Mouse (Mus musculus): ENCODE results near the gene Pprc1. TPM values are rescaled to one million over a fixed set of nuclear protein-coding genes. Genes with fewer than 3 reads are reported as not detected.

Gene Pprc1
- polyA plus RNA-seq, 1 experiment = 51.5 TPM

DNA sequence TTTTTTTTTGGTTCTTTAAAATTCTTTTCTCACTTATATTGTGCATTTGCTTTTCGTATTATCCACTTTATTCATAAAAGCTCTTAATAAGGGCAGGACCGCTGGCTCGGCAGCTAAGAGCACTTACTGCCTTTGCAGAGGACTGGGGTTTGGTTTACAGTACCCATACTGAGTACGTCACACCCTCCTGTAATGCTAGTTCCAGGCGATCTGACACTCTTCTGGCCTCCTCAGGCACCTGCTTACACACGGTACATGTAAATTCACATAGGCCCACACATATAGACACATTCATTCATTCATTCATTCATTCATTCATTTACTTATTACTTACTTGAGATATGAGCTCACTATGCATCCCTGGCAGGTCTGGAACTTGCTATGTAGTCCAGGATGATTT, 76.2 kb downstream of the Pprc1 start:
- TF ChIP-seq CTCF (IDR thresholded peaks at IDR 0.05; ENCODE audit: control insufficient read depth, insufficient read depth, low read length) (no peak), POLR2A (IDR thresholded peaks at IDR 0.05; ENCODE audit: borderline replicate concordance, control insufficient read depth, low read depth, low read length) (no peak)
- WGBS = 82% methylated on average over 6 of the region's 6 CpGs
- H3K27ac ChIP-seq (ENCODE audit: control insufficient read depth, insufficient read depth, low read depth, low read length, poor library complexity) = no peak overlapping the region
- no peak overlapping the region for H3K4me3 ChIP-seq (replicated peaks; ENCODE audit: control insufficient read depth, low read depth, low read length)
- H3K4me1 ChIP-seq (ENCODE audit: control insufficient read depth, insufficient read depth, low read length) = no peaks in the 10 kb centered on the region

Other genes with a start within 250 kb of the Pprc1 start
- gene Kcnip2, start 228.8 kb upstream of the Pprc1 start, polyA plus RNA-seq (2011; ENCODE audit: insufficient read depth, insufficient read length, low replicate concordance, missing spikeins) = 0.72 TPM in 1 of 2 replicates, not detected in the other
- gene Armh3, start 46.4 kb upstream of the Pprc1 start, polyA plus RNA-seq (2011; ENCODE audit: insufficient read depth, insufficient read length, low replicate concordance, missing spikeins) = 2.8 and 5.3 TPM in 2 replicates
- 1.2 and 1.9 TPM in 2 replicates for gene Hps6, start 41.4 kb upstream of the Pprc1 start, polyA plus RNA-seq (2011; ENCODE audit: insufficient read depth, insufficient read length, low replicate concordance, missing spikeins)
- 177 and 217 TPM in 2 replicates for gene Ldb1, start 328 bp downstream of the Pprc1 start, polyA plus RNA-seq (2011; ENCODE audit: insufficient read depth, insufficient read length, low replicate concordance, missing spikeins)
- gene Nolc1, start 31.0 kb downstream of the Pprc1 start, polyA plus RNA-seq (2011; ENCODE audit: insufficient read depth, insufficient read length, low replicate concordance, missing spikeins) = 36.1 and 52.2 TPM in 2 replicates
- gene Elovl3, start 87.0 kb downstream of the Pprc1 start, polyA plus RNA-seq (2011; ENCODE audit: insufficient read depth, insufficient read length, low replicate concordance, missing spikeins) = not detected in 2 replicates
- gene Pitx3, start 103.4 kb downstream of the Pprc1 start, polyA plus RNA-seq (2011; ENCODE audit: insufficient read depth, insufficient read length, low replicate concordance, missing spikeins) = not detected in 2 replicates
- 20.5 and 44.3 TPM in 2 replicates for gene Gbf1, start 107.6 kb downstream of the Pprc1 start, polyA plus RNA-seq (2011; ENCODE audit: insufficient read depth, insufficient read length, low replicate concordance, missing spikeins)